Mouse (Mus musculus): ENCODE results near the gene Xirp1. TPM values are rescaled to one million over a fixed set of nuclear protein-coding genes. Genes with fewer than 3 reads are reported as not detected.
A peak's percentile ranks its signal among the peaks of the same experiment; 100 is the strongest.

The Xirp1 gene
- polyA plus RNA-seq, 1 experiment from 2014 or later: not detected

DNA sequence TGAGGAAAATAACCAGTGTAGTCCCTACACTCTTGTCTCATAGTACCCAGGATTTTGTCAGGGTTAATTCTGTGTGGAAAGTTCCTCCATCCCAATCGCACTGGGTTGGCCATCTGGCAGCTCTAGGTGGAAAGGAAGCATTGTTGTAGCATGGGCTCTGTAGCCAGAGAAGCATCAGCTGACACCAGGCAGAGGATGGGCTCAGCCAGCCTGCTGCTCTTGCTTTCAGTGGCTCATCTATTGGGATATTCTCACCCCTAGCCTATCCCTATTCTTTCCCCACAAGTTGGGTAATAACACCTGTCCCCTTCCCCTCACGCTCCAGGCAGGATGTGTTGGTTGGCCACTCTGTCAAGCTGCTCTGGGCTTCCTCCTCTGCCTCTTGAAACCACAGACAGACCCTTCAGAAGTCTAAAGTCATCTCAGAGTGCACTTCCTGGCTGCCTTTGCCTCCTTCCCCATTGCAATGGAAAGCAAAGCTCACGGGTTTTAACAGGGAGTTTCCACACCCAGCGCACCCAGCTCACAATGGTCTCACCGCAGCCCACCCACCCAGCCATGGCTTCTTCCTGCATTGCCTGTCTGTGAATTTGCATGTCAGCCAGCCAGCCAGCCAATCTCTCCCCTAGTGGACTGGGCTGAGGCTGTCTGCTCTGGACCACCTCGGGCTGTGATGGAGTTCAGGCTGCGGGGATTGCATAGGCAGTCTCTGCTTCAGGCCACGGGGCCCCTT, 31.3 kb upstream of the Xirp1 start:
- Histone ChIP-seq H3K27ac (replicated peaks; ENCODE audit: low read depth, low read length) (no peak overlapping the region), H3K27me3 (ENCODE audit: control insufficient read depth, insufficient read depth, low read length) (no peaks in the 10 kb centered on the region), H3K9me3 (ENCODE audit: control insufficient read depth, low read length) (no peaks in the 10 kb centered on the region), H3K4me3 (replicated peaks; ENCODE audit: low read depth, low read length) (no peak overlapping the region), H3K36me3 (ENCODE audit: control insufficient read depth, insufficient read depth, low read length) (no peaks in the 10 kb centered on the region), H3K9ac (replicated peaks; ENCODE audit: low read length) (0 out of 2 replicates have a peak overlapping the region, but pooled peaks have one; percentile 1), H3K4me2 (ENCODE audit: low read length) (no peak overlapping the region), H3K4me1 (ENCODE audit: control insufficient read depth, insufficient read depth, low read length) (no peaks in the 10 kb centered on the region)
- DNase-seq (peak; percentile 33), ATAC-seq (ENCODE audit: low FRiP score, low TSS enrichment) (no peak)
- 36% methylated on average over 8 of the region's 8 CpGs for WGBS

DNA sequence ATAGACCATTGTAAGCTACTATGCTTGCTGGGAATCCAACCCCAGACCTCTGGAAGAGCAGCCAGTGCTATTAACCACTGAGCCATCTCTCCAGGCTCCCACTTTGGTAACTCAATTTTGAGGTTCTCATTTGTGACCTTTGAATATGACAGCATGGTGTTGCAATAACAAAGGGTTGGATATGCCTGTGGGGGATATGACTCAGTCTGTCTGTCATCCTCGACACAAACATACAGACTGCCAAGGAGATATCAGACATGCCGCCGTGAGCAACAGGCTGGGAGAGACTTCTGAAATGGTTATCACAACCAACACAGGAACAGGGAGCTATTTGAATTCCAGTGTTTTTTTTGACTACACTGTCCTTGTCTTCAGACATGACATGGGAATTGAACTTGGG, 26.0 kb upstream of the Xirp1 start:
- H3K4me1 ChIP-seq (ENCODE audit: control insufficient read depth, insufficient read depth, low read length): no peaks in the 10 kb centered on the region
- no peak for ATAC-seq (ENCODE audit: low FRiP score, low TSS enrichment)
- DNase-seq: no peak
- H3K27ac ChIP-seq (replicated peaks; ENCODE audit: low read depth, low read length): no peak overlapping the region
- no peaks in the 10 kb centered on the region for H3K36me3 ChIP-seq (ENCODE audit: control insufficient read depth, insufficient read depth, low read length)
- H3K9me3 ChIP-seq (ENCODE audit: control insufficient read depth, low read length): no peaks in the 10 kb centered on the region
- H3K9ac ChIP-seq (replicated peaks; ENCODE audit: low read length): no peak overlapping the region
- 82% methylated on average over 3 of the region's 3 CpGs for WGBS
- no peak overlapping the region for H3K4me2 ChIP-seq (ENCODE audit: low read length)
- H3K4me3 ChIP-seq (replicated peaks; ENCODE audit: low read depth, low read length): no peak overlapping the region
- H3K27me3 ChIP-seq (ENCODE audit: control insufficient read depth, insufficient read depth, low read length): no peaks in the 10 kb centered on the region

DNA sequence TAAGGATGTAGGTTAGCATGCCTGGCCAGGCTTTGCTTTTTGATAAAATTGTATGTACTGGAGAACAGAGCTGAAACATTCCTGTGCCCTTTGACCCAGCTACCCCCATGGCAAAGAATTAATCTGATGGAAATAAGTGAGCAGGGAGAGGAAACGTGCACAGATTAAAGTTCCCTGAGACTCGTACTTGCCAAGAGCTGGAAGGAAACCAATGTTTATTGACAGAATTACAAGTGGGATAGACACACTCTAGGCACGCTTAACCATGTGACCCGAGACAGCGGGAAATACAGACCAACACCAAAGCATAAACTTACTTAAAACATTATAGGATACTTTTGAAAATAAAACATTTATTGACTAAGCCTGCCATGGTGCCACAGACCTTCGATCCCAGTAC, 25.1 kb upstream of the Xirp1 start:
- Histone ChIP-seq H3K4me3 (replicated peaks; ENCODE audit: low read depth, low read length) (no peak overlapping the region), H3K9me3 (ENCODE audit: control insufficient read depth, low read length) (no peaks in the 10 kb centered on the region), H3K4me1 (ENCODE audit: control insufficient read depth, insufficient read depth, low read length) (no peaks in the 10 kb centered on the region), H3K36me3 (ENCODE audit: control insufficient read depth, insufficient read depth, low read length) (no peaks in the 10 kb centered on the region), H3K9ac (replicated peaks; ENCODE audit: low read length) (no peak overlapping the region), H3K27ac (replicated peaks; ENCODE audit: low read depth, low read length) (no peak overlapping the region), H3K27me3 (ENCODE audit: control insufficient read depth, insufficient read depth, low read length) (no peaks in the 10 kb centered on the region), H3K4me2 (ENCODE audit: low read length) (no peak overlapping the region)
- ATAC-seq (ENCODE audit: low FRiP score, low TSS enrichment) (no peak), DNase-seq (no peak)
- 76% methylated on average over 6 of the region's 6 CpGs for WGBS

DNA sequence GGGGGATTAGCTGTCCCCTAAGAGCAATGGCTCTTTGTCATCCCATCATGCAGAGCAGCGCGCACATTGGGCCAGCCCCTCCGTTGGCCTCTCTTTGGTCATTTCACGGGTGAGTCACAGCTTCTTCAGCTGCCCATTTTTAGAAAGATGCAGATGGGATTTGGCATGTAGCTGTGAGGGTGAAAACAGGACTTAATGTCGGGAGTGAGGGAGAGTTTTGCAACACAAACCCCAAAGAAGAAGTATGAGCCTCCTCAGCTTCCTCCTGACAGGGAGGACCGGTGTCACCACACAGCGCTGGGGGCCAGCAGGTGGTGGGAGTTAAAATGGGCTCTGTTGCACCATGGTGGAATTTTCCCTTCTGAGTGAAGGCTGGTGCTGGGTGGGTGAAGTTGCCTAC, 19.7 kb upstream of the Xirp1 start:
- no peaks in the 10 kb centered on the region for H3K36me3 ChIP-seq (ENCODE audit: control insufficient read depth, insufficient read depth, low read length)
- no peaks in the 10 kb centered on the region for H3K9me3 ChIP-seq (ENCODE audit: control insufficient read depth, low read length)
- H3K27me3 ChIP-seq (ENCODE audit: control insufficient read depth, insufficient read depth, low read length): no peaks in the 10 kb centered on the region
- no peaks in the 10 kb centered on the region for H3K4me1 ChIP-seq (ENCODE audit: control insufficient read depth, insufficient read depth, low read length)
- no peak overlapping the region for H3K4me2 ChIP-seq (ENCODE audit: low read length)
- H3K4me3 ChIP-seq (replicated peaks; ENCODE audit: low read depth, low read length): no peak overlapping the region
- no peak for ATAC-seq (ENCODE audit: low FRiP score, low TSS enrichment)
- WGBS: 75% methylated on average over 7 of the region's 7 CpGs
- no peak overlapping the region for H3K27ac ChIP-seq (replicated peaks; ENCODE audit: low read depth, low read length)
- no peak for DNase-seq
- H3K9ac ChIP-seq (replicated peaks; ENCODE audit: low read length): no peak overlapping the region

DNA sequence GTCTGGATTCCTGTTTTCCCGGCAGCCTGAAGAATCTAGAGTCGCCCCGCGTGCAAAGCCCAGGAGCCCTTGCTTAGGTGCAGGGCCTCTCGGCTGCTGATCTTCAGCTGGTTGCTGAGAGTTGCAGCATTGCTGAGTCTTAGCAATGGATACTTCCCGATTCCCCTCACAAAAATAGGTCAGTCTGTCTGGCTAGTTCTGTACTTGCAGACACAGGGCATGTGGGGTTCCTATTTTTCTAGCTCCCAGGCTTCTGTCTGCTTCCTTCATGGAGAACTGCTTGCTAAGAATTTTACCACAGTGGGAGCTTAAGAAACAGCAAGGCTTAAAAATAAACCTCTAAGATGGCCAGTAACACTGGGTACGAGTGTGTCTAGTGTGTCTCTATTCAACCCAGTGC, 14.0 kb upstream of the Xirp1 start:
- DNase-seq (no peak), ATAC-seq (ENCODE audit: low FRiP score, low TSS enrichment) (no peak)
- no peaks in the 10 kb centered on the region for H3K4me1 ChIP-seq (ENCODE audit: control insufficient read depth, insufficient read depth, low read length)
- H3K9ac ChIP-seq (replicated peaks; ENCODE audit: low read length): no peak overlapping the region
- no peaks in the 10 kb centered on the region for H3K27me3 ChIP-seq (ENCODE audit: control insufficient read depth, insufficient read depth, low read length)
- no peak overlapping the region for H3K4me2 ChIP-seq (ENCODE audit: low read length)
- WGBS: 84% methylated on average over 7 of the region's 7 CpGs
- H3K27ac ChIP-seq (replicated peaks; ENCODE audit: low read depth, low read length): no peak overlapping the region
- no peaks in the 10 kb centered on the region for H3K9me3 ChIP-seq (ENCODE audit: control insufficient read depth, low read length)
- H3K36me3 ChIP-seq (ENCODE audit: control insufficient read depth, insufficient read depth, low read length): no peaks in the 10 kb centered on the region
- H3K4me3 ChIP-seq (replicated peaks; ENCODE audit: low read depth, low read length): no peak overlapping the region

DNA sequence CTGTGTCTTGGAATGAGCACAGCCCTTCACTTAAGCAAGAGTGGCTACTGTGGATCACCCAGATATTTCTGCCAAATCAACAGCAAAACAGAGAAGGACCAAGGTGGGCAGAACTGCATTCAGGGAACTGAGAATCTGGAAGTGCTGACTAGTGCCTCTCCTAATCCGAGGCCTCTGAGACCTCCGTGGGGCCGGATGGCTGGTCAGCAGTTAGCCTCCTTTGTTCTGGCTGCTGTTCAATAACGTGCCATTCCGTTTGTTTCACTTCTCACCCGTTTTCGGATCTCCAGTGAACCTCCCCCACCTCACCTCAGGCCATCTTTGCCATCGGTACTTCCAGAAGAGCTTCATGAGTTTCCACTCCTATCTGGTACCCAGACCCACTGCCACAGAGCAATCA, 11.0 kb upstream of the Xirp1 start:
- WGBS: 65% methylated on average over 8 of the region's 8 CpGs
- no peak for ATAC-seq (ENCODE audit: low FRiP score, low TSS enrichment)

DNA sequence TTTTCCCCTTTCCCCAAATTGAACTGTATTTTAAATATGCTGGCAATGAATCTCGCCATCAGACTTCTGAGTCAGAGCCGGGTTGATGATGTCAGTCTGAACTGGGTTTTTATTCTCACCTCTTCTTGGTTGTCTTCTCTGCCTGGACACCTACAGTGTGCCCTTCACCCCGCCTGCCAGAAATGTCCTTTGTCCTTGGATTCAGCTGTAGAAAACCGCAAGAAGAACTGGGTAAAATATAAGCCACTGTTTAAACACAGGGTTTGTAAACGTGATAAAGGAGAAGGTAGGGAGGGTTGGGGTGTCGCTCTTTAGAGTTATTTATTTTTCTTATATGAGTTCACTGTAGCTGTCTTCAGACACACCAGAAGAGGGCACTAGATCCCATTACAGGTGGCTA, 9.3 kb upstream of the Xirp1 start:
- Histone ChIP-seq H3K4me2 (ENCODE audit: low read length) (no peak overlapping the region), H3K4me1 (ENCODE audit: control insufficient read depth, insufficient read depth, low read length) (no peaks in the 10 kb centered on the region), H3K27me3 (ENCODE audit: control insufficient read depth, insufficient read depth, low read length) (no peaks in the 10 kb centered on the region), H3K9me3 (ENCODE audit: control insufficient read depth, low read length) (no peaks in the 10 kb centered on the region), H3K9ac (replicated peaks; ENCODE audit: low read length) (no peak overlapping the region), H3K27ac (replicated peaks; ENCODE audit: low read depth, low read length) (no peak overlapping the region), H3K36me3 (ENCODE audit: control insufficient read depth, insufficient read depth, low read length) (no peaks in the 10 kb centered on the region), H3K4me3 (replicated peaks; ENCODE audit: low read depth, low read length) (no peak overlapping the region)
- ATAC-seq (ENCODE audit: low FRiP score, low TSS enrichment): no peak
- DNase-seq: no peak
- 91% methylated on average over 6 of the region's 6 CpGs for WGBS

More for the DNA sequence above, 11.0 kb upstream of the Xirp1 start:
- Histone ChIP-seq H3K9ac (replicated peaks; ENCODE audit: low read length) (no peak overlapping the region), H3K27me3 (ENCODE audit: control insufficient read depth, insufficient read depth, low read length) (no peaks in the 10 kb centered on the region), H3K4me3 (replicated peaks; ENCODE audit: low read depth, low read length) (no peak overlapping the region), H3K27ac (replicated peaks; ENCODE audit: low read depth, low read length) (no peak overlapping the region), H3K9me3 (ENCODE audit: control insufficient read depth, low read length) (no peaks in the 10 kb centered on the region), H3K36me3 (ENCODE audit: control insufficient read depth, insufficient read depth, low read length) (no peaks in the 10 kb centered on the region), H3K4me1 (ENCODE audit: control insufficient read depth, insufficient read depth, low read length) (no peaks in the 10 kb centered on the region), H3K4me2 (ENCODE audit: low read length) (no peak overlapping the region)
- no peak for DNase-seq

DNA sequence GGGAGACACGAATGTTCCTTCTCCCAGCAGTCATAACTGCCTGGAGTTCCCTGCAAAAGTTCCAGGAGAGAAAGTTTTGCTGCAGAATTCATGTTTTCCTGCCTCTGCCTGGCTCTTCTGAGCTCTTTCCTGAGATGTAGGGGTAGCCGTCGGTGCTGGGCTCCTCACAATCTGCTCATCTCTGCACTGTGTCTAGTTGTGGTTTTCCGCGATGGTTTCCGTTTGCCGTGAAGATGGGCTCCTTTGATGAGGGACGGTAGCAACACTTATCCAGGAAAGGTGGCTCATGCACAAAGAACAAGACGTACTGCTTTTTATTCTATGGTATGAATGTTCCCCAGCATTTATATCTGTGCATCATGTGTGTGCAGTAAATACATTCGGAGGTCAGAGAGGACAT, 7.0 kb upstream of the Xirp1 start:
- Histone ChIP-seq H3K36me3 (ENCODE audit: control insufficient read depth, insufficient read depth, low read length) (no peaks in the 10 kb centered on the region), H3K9ac (replicated peaks; ENCODE audit: low read length) (no peak overlapping the region), H3K27ac (replicated peaks; ENCODE audit: low read depth, low read length) (no peak overlapping the region), H3K4me1 (ENCODE audit: control insufficient read depth, insufficient read depth, low read length) (no peaks in the 10 kb centered on the region), H3K27me3 (ENCODE audit: control insufficient read depth, insufficient read depth, low read length) (no peaks in the 10 kb centered on the region), H3K4me3 (replicated peaks; ENCODE audit: low read depth, low read length) (no peak overlapping the region), H3K9me3 (ENCODE audit: control insufficient read depth, low read length) (no peaks in the 10 kb centered on the region), H3K4me2 (ENCODE audit: low read length) (no peak overlapping the region)
- WGBS: 89% methylated on average over 10 of the region's 10 CpGs
- ATAC-seq (ENCODE audit: low FRiP score, low TSS enrichment) (no peak), DNase-seq (no peak)

DNA sequence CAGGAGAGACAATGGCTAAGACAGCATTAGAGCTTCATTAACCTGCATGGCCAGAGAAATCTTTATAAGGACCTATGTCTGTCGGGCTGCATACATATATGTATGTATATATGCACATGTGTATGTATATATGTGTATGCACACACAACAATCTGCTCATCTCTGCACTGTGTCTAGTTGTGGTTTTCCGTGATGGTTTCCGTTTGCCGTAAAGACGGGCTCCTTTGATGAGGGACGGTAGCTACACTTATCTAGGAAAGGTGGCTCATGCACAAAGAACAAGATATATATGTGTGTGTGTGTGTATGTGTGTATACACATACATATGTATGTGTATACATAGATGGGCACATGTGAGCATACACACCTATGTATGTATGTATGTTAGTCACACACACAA, 6.5 kb upstream of the Xirp1 start:
- Histone ChIP-seq H3K9me3 (ENCODE audit: control insufficient read depth, low read length) (no peaks in the 10 kb centered on the region), H3K4me2 (ENCODE audit: low read length) (no peak overlapping the region), H3K4me1 (ENCODE audit: control insufficient read depth, insufficient read depth, low read length) (no peaks in the 10 kb centered on the region), H3K27ac (replicated peaks; ENCODE audit: low read depth, low read length) (no peak overlapping the region), H3K9ac (replicated peaks; ENCODE audit: low read length) (no peak overlapping the region), H3K4me3 (replicated peaks; ENCODE audit: low read depth, low read length) (no peak overlapping the region), H3K36me3 (ENCODE audit: control insufficient read depth, insufficient read depth, low read length) (no peaks in the 10 kb centered on the region), H3K27me3 (ENCODE audit: control insufficient read depth, insufficient read depth, low read length) (no peaks in the 10 kb centered on the region)
- ATAC-seq (ENCODE audit: low FRiP score, low TSS enrichment) (no peak), DNase-seq (no peak)
- 92% methylated on average over 6 of the region's 6 CpGs for WGBS
